Mouse (Mus musculus) G1E (cell line): ENCODE measurements at regions not wholly inside any gene's neighbourhood (a gene's known extent, or its start where the extent isn't known, plus 50 kb on each side); places are given as distances from the start of the nearest gene placed in this dataset.

Experiments
- CTCF ChIP-seq: IDR thresholded peaks from 2 replicates; pipeline ENCODE4 v1.5.1; 2012; ENCODE audit warnings: low read depth, low read length, inconsistent platforms, mixed read lengths
- GATA1 ChIP-seq: IDR thresholded peaks from 2 replicates; pipeline ENCODE4 v1.6.1; 2012; ENCODE audit warnings: borderline replicate concordance, low read length, inconsistent platforms, mixed read lengths
- POLR2AphosphoS5 ChIP-seq: IDR thresholded peaks from 2 replicates; pipeline ENCODE4 v1.6.1; 2012; ENCODE audit warnings: low read depth, low read length, inconsistent platforms; ENCODE audit not compliant: insufficient replicate concordance
- TAL1 ChIP-seq: conservative IDR thresholded peaks from 2 replicates; pipeline ENCODE4 v1.6.1; 2012; ENCODE audit warnings: low read depth, low read length, inconsistent platforms, mixed read lengths

DNA sequence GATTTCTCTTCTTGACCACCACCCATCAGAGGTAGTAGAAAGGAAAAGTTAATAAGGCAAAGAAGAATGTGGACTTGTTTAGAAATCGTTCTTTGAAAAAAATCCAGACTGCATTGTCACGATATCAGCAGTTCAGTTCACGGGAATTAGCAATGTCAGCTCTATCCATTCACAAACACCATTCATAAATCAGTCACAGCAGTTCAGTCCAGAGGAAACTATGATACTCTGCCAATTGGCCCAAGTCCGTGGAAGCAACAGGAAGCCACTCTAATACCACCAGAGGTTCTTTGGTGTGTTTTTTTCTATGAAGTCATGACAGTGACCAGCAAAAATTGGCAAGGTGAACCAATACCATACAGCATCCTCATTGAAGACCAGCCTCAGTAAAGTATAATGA, 355.6 kb upstream of the Ghitm start:
- TF ChIP-seq CTCF = no peak
- no peak for TF ChIP-seq TAL1
- no peak for TF ChIP-seq GATA1
- no peak for TF ChIP-seq POLR2AphosphoS5
